Mouse (Mus musculus): ENCODE data around the gene Ear14. TPM values are rescaled to one million over a fixed set of nuclear protein-coding genes. Genes with fewer than 3 reads are reported as not detected.

Ear14 gene
- polyA plus RNA-seq, 1 experiment from 2014 or later, result not detected

Other genes with a start within 250 kb of the Ear14 start
- 0.45 and 0.57 TPM in 2 replicates for gene Pnp2, start 247.4 kb upstream of the Ear14 start, polyA plus RNA-seq (2015; fragmentation: Nextera tagmentation; extraction: Ambion mirVana)
- gene Rnase10, start 195.6 kb upstream of the Ear14 start, polyA plus RNA-seq (2015; fragmentation: Nextera tagmentation; extraction: Ambion mirVana), result 0.11 TPM in 1 of 2 replicates, not detected in the other
- not detected in 2 replicates for gene Rnase9, start 161.5 kb upstream of the Ear14 start, polyA plus RNA-seq (2015; fragmentation: Nextera tagmentation; extraction: Ambion mirVana)
- gene Rnase11, start 153.2 kb upstream of the Ear14 start, polyA plus RNA-seq (2015; fragmentation: Nextera tagmentation; extraction: Ambion mirVana), result not detected in 2 replicates
- not detected in 2 replicates for gene Rnase12, start 145.7 kb upstream of the Ear14 start, polyA plus RNA-seq (2015; fragmentation: Nextera tagmentation; extraction: Ambion mirVana)
- gene Olfr750, start 129.0 kb upstream of the Ear14 start, polyA plus RNA-seq (2015; fragmentation: Nextera tagmentation; extraction: Ambion mirVana), result 0.08 and 0.09 TPM in 2 replicates
- gene Rnase4, start 112.3 kb upstream of the Ear14 start, polyA plus RNA-seq (2015; fragmentation: Nextera tagmentation; extraction: Ambion mirVana), result 13.9 and 15.6 TPM in 2 replicates
- gene Ang, start 112.2 kb upstream of the Ear14 start, polyA plus RNA-seq (2015; fragmentation: Nextera tagmentation; extraction: Ambion mirVana), result 4.5 and 4.8 TPM in 2 replicates
- gene Eddm3b, start 89.0 kb upstream of the Ear14 start, polyA plus RNA-seq (2015; fragmentation: Nextera tagmentation; extraction: Ambion mirVana), result not detected in 2 replicates
- gene Rnase6, start 79.5 kb upstream of the Ear14 start, polyA plus RNA-seq (2015; fragmentation: Nextera tagmentation; extraction: Ambion mirVana), result 1.1 and 1.3 TPM in 2 replicates
- gene Rnase1, start 56.6 kb upstream of the Ear14 start, polyA plus RNA-seq (2015; fragmentation: Nextera tagmentation; extraction: Ambion mirVana), result 0.34 TPM in 1 of 2 replicates, not detected in the other
- not detected in 2 replicates for gene Rnase2b, start 41.1 kb upstream of the Ear14 start, polyA plus RNA-seq (2015; fragmentation: Nextera tagmentation; extraction: Ambion mirVana)
- not detected in 2 replicates for gene Ang2, start 4.2 kb upstream of the Ear14 start, polyA plus RNA-seq (2015; fragmentation: Nextera tagmentation; extraction: Ambion mirVana)
- gene Rnase2a, start 52.7 kb downstream of the Ear14 start, polyA plus RNA-seq (2015; fragmentation: Nextera tagmentation; extraction: Ambion mirVana), result not detected in 2 replicates
- gene Gm7247, start 158.4 kb downstream of the Ear14 start, polyA plus RNA-seq (2015; fragmentation: Nextera tagmentation; extraction: Ambion mirVana), result not detected in 2 replicates
- gene Vmn2r88, start 207.4 kb downstream of the Ear14 start, polyA plus RNA-seq (2015; fragmentation: Nextera tagmentation; extraction: Ambion mirVana), result not detected in 2 replicates
- not detected in 2 replicates for gene Vmn2r89, start 248.5 kb downstream of the Ear14 start, polyA plus RNA-seq (2015; fragmentation: Nextera tagmentation; extraction: Ambion mirVana)

Measured in midbrain, embryonic 15.5 days (tissue).